Mouse (Mus musculus): ENCODE data around the gene Hsd17b11. TPM values are rescaled to one million over a fixed set of nuclear protein-coding genes. Genes with fewer than 3 reads are reported as not detected.

Gene Hsd17b11
- total and polyA plus RNA-seq, 3 experiments = 8.7 to 16.0 TPM; not detected in 1

GRCm38 (mm10) chr5:104046256-104047199 lies 24.8 kb upstream of the Hsd17b11 start, which contains the start of gene Nudt9 (continued):
- TF ChIP-seq UBTF (IDR thresholded peaks at IDR 0.05; ENCODE audit: borderline replicate concordance, insufficient read depth, low read depth, low read length) (0 out of 2 replicates have a peak, but pooled peaks have one; percentile 25), POLR2A (IDR thresholded peaks at IDR 0.05; ENCODE audit: control insufficient read depth in 1 of 2, insufficient read depth in 1 of 2, low read depth in 1 of 2, low read length in 2 of 2, poor library complexity in 1 of 2) (peak; percentile 58 to 81), ZKSCAN1 (IDR thresholded peaks at IDR 0.05; ENCODE audit: low read depth, low read length) (no peak), BHLHE40 (IDR thresholded peaks at IDR 0.05; ENCODE audit: borderline replicate concordance, low read depth, low read length) (peak; percentile 94)

GRCm38 (mm10) chr5:104043704-104044103 lies 22.0 kb upstream of the Hsd17b11 start:
- Histone ChIP-seq H3K4me1 (ENCODE audit: control insufficient read depth in 1 of 2, insufficient read depth in 2 of 2, low read length in 2 of 2) (peaks cover 13 to 28% of the 10 kb centered on the region in 2 experiments), H3K79me2 (ENCODE audit: control insufficient read depth, insufficient read depth, low read length, poor library complexity) (peaks cover 13% of the 10 kb centered on the region), H3K27me3 (ENCODE audit: control insufficient read depth in 1 of 2, insufficient read depth in 2 of 2, low read length in 2 of 2) (no peaks in the 10 kb centered on the region), H3K27ac (ENCODE audit: control insufficient read depth, low read depth, low read length) (0 out of 2 replicates have a peak overlapping the region, but pooled peaks have one; percentile 9), H3K9ac (ENCODE audit: control insufficient read depth, low read depth, low read length, poor library complexity, severe bottlenecking) (no peak overlapping the region), H3K9me3 (replicated peaks; ENCODE audit: insufficient read depth, low read length) (no peaks in the 10 kb centered on the region), H3K36me3 (ENCODE audit: control insufficient read depth in 1 of 2, insufficient read depth in 2 of 2, low read length in 2 of 2) (peaks cover 0 to 35% of the 10 kb centered on the region in 2 experiments; a peak in 2 of 4 replicates), H3K4me3 (ENCODE audit: control insufficient read depth in 1 of 2, insufficient read depth in 1 of 2, low read depth in 2 of 2, low read length in 2 of 2) (no peak overlapping the region)
- DNase-seq (ENCODE audit: low read depth, low spot score) = peak; percentile 23
- TF ChIP-seq TCF12 (IDR thresholded peaks at IDR 0.05; ENCODE audit: low read depth, low read length) (no peak), CTCF (IDR thresholded peaks at IDR 0.05 in 2 of 3, conservative IDR thresholded peaks at IDR 0.05 in 1 of 3; ENCODE audit: control insufficient read depth in 1 of 3, insufficient read depth in 1 of 3, low read depth in 2 of 3, low read length in 3 of 3, poor library complexity in 1 of 3, severe bottlenecking in 1 of 3) (no peak), TAL1 (IDR thresholded peaks at IDR 0.05; ENCODE audit: low read length) (peak; percentile 50)

GRCm38 (mm10) chr5:104042906-104043305 lies 21.2 kb upstream of the Hsd17b11 start:
- no peak overlapping the region for H3K27ac ChIP-seq (ENCODE audit: control insufficient read depth, low read depth, low read length)
- no peaks in the 10 kb centered on the region for H3K9me3 ChIP-seq (replicated peaks; ENCODE audit: insufficient read depth, low read length)
- H3K9ac ChIP-seq (ENCODE audit: control insufficient read depth, low read depth, low read length, poor library complexity, severe bottlenecking) = no peak overlapping the region
- peaks cover 11 to 25% of the 10 kb centered on the region in 2 experiments for H3K4me1 ChIP-seq (ENCODE audit: control insufficient read depth in 1 of 2, insufficient read depth in 2 of 2, low read length in 2 of 2)
- H3K27me3 ChIP-seq (ENCODE audit: control insufficient read depth in 1 of 2, insufficient read depth in 2 of 2, low read length in 2 of 2) = no peaks in the 10 kb centered on the region
- H3K79me2 ChIP-seq (ENCODE audit: control insufficient read depth, insufficient read depth, low read length, poor library complexity) = peaks cover 11% of the 10 kb centered on the region
- DNase-seq (ENCODE audit: low read depth, low spot score) = no peak
- TF ChIP-seq ZNF384 (IDR thresholded peaks at IDR 0.05; ENCODE audit: low read depth, low read length) (no peak), POLR2A (IDR thresholded peaks at IDR 0.05; ENCODE audit: control insufficient read depth in 1 of 2, insufficient read depth in 1 of 2, low read depth in 1 of 2, low read length in 2 of 2, poor library complexity in 1 of 2) (no peak), ELF1 (IDR thresholded peaks at IDR 0.05; ENCODE audit: low read depth, low read length) (no peak), POLR2AphosphoS2 (IDR thresholded peaks at IDR 0.05; ENCODE audit: low read length) (no peak), TBP (IDR thresholded peaks at IDR 0.05; ENCODE audit: low read depth, low read length) (no peak), RAD21 (IDR thresholded peaks at IDR 0.05; ENCODE audit: low read depth, low read length) (no peak), CHD1 (IDR thresholded peaks at IDR 0.05; ENCODE audit: low read depth, low read length) (no peak), HCFC1 (IDR thresholded peaks at IDR 0.05; ENCODE audit: low read depth, low read length) (no peak), MXI1 (IDR thresholded peaks at IDR 0.05; ENCODE audit: low read depth, low read length) (no peak)
- H3K36me3 ChIP-seq (ENCODE audit: control insufficient read depth in 1 of 2, insufficient read depth in 2 of 2, low read length in 2 of 2) = peaks cover 0 to 28% of the 10 kb centered on the region in 2 experiments; a peak in 2 of 4 replicates
- no peak overlapping the region for H3K4me3 ChIP-seq (ENCODE audit: control insufficient read depth in 1 of 2, insufficient read depth in 1 of 2, low read depth in 2 of 2, low read length in 2 of 2)
